Mouse (Mus musculus) gastrocnemius, postnatal 36 days (tissue): ENCODE results near the gene Ssb. TPM values are rescaled to one million over a fixed set of nuclear protein-coding genes. Genes with fewer than 3 reads are reported as not detected.
"Not testable (repeated sequence)": the region's sequence is repeated elsewhere in the genome, so short reads cannot be mapped to it uniquely, and the experiment has no call there.

ENCODE experiments used
- DNase-seq, 2 experiments: peaks; one replicate each; pipeline ENCODE4 v3.0.0; 2022
- intact Hi-C: fragments of 180-260 bp; cut with DNase I; formaldehyde crosslinking; loops from one replicate; pipeline ENCODE4 v1.15.1; 2025
- total RNA-seq, 2 experiments: library from RNA; stranded (reverse); gene quantifications; 2 replicates each; pipeline ENCODE4 v1.2.3; 2021

Gene Ssb
- total RNA-seq, 2 experiments from 2014 or later: 44.2 to 61.3 TPM

- intact Hi-C loops: no loop called here
- no peak for DNase-seq
Measured at GRCm38 (mm10) chr2:69857882-69858281, 3.5 kb upstream of the Ssb start.

- intact Hi-C loops: loop anchor here (5.0 kb wide), 1 partner anchor 36 kb away; the partner anchor contains the start of gene Ubr3
- DNase-seq: no peak
Measured at GRCm38 (mm10) chr2:69860972-69861452, 350 bp upstream of the Ssb start.

DNA sequence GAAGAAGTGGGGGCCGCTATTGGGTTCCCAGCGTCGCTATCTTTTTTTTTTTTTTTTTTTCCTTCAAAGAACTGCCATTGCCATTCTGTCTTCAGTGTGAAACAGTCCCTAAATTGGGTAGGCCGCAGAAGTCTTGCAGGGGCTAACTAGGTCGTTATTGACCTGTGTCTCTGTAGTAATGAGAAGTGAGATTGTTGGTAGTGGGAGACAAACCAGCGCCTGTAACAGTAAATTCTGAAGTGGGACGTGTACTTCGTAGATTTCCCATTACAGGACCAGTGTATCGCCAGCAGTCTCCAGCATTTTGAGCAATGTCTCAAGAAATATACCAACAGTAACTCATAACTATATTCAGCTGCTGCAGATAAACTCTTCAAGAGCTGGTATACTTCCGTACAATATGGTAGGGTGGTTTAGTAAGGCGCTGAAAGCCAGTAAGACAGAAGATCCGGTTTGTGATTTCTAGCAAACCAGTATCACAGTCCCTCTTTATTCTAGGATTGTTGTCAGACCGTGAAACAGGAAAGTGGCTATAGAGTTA lies 825 bp downstream of the Ssb start:
- intact Hi-C loops: loop anchor here (5.0 kb wide), 1 partner anchor 35 kb away; the partner anchor contains the start of gene Ubr3
- DNase-seq: no peak

DNA sequence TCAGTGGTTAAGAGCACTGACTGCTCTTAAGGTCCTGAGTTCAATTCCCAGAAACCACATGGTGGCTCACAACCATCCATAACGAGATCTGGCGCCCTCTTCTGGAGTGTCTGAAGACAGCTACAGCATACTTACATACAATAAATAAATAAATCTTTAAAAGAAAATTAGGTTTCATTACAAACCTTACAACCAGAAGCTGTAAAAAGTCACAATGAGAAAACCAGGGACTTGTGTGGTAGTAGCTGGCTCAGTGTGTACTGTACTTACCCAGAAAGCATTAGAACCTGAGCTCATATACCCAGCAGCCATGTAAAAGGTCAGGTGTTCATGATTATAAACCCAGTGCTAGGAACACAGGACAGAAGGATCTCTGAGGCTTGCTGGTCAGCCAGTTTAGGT lies 22.6 kb downstream of the Ssb start:
- DNase-seq: no peak
- intact Hi-C loops: no loop called here

DNA sequence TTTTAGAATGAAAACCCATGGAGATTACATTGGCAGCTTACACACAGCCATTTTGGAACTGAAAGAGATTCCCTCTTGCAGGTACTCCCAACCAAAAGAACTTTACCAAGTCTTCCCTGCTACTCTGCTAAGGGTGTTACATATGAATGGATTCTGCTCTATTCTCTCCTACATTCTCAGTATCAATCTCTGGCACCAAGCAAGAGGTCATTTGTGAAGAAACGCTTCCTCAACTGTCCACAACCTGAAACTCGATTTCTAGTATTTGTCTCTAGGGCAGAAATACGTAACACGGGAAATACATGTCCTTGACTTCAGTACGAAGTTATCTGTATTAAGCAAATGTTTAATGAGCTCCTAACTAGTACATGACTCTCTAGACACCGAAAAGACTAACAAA lies 23.2 kb downstream of the Ssb start:
- intact Hi-C loops: no loop called here
- DNase-seq: no peak

- intact Hi-C loops: no loop called here
- no peak for DNase-seq
Measured at GRCm38 (mm10) chr2:69885050-69885449, 23.7 kb downstream of the Ssb start.

- peak; percentile 81 to 83 for DNase-seq
- intact Hi-C loops: no loop called here
Measured at GRCm38 (mm10) chr2:69885451-69886305, 24.3 kb downstream of the Ssb start, which contains the start of gene Mettl5. Gene Mettl5 (minus strand): TSS chr2:69885615.

DNA sequence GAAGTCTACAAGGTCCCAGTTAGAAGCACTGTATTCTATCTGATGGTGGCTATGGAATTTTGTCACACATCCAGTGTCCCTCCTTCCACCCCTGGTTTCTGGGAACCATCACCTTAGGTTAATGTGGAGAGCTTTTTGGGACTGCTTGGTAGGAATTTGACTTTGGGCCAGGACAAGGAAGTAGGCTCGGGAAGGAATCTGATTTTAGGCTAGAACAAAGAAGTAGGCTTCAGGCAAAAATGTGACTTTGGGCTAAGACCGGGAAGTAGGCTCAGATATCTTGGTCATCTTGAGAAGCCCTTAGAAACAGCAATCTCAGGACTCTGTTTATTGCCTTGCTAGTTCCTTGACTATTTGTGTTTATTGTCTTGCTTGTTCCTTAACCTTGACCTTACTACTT lies 27.6 kb downstream of the Ssb start:
- DNase-seq: no peak
- intact Hi-C loops: no loop called here

DNA sequence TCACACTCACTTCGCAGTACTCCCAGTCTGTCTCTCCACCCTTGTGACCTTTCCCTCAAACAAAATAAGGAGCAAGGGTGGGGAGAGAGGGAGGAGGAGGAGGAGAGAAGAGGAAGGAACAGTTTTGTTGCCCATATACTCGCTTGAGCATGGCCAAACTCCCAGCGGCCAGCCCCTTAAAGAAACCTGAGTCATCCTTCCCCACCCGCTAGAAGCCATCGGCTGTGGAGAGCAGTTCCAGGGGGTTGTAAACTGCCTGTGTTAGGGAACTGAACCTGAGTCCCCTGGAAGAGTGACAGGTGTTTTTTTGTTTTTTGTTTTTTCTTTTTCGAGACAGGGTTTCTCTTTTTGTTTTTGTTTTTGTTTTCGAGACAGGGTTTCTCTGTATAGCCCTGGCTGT lies 29.5 kb downstream of the Ssb start:
- DNase-seq: no peak

GRCm38 (mm10) chr2:69893145-69893544 lies 31.8 kb downstream of the Ssb start:
- DNase-seq: no peak
- intact Hi-C loops: no loop called here

More for the DNA sequence above, 29.5 kb downstream of the Ssb start:
- intact Hi-C loops: no loop called here

GRCm38 (mm10) chr2:69893891-69894290 lies 32.5 kb downstream of the Ssb start:
- intact Hi-C loops: no loop called here
- DNase-seq: no peak

DNA sequence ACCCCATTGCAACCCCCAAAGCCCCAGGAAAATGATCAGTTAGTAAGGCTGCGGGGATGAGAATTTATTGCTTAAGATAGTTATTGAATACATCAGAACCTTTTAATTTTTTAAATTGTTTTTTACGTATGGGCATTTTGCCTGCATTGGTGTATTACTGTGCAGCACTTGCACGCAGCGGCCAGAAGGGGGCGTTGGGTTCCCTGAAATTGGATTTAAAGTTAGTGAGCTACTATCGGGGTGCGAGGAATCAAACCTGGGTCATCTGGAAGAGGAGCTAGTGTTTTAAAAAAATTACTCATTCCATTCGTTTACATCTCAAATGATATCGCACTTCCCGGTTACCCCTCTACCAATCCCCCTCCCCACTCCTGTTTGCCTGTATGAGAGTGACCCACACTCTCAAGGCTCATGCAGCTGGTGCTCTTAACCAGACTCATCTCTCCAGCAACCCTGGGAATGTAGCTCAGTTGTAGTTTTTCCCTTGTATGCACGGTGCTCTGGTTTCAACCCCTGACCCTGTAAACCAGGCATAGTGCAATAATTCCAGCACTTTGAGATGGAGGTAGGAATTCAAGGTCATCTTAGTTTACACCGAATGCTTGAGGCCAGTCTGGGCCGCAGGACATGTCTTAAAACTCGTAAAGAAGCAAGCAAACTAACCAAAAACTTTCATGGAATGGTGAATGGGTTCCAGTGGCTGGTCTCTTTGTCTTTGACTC lies 34.3 kb downstream of the Ssb start:
- intact Hi-C loops: loop anchor here (5.0 kb wide), 1 partner anchor 33 kb away; the partner anchor contains the start of gene Ssb
- no peak for DNase-seq

DNA sequence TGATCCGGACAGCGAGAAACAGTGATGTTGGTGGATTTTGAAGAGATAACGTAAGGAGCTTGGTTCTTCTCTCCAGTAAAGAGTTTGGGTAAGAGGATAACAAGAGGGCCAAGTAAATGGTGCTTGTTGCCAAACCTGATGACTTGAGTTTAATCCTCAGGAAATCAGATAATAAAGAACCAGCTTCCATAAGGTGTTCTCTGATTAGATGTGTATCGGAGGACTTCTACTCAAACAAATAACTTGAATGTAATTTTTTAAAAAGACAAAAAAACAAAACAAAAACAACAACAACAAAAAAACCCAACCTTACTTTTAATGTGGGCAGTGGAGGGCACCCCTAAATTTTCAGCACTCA lies 34.8 kb downstream of the Ssb start:
- intact Hi-C loops: loop anchor here (5.0 kb wide), 1 partner anchor 34 kb away; the partner anchor contains the start of gene Ssb
- DNase-seq: no peak

DNA sequence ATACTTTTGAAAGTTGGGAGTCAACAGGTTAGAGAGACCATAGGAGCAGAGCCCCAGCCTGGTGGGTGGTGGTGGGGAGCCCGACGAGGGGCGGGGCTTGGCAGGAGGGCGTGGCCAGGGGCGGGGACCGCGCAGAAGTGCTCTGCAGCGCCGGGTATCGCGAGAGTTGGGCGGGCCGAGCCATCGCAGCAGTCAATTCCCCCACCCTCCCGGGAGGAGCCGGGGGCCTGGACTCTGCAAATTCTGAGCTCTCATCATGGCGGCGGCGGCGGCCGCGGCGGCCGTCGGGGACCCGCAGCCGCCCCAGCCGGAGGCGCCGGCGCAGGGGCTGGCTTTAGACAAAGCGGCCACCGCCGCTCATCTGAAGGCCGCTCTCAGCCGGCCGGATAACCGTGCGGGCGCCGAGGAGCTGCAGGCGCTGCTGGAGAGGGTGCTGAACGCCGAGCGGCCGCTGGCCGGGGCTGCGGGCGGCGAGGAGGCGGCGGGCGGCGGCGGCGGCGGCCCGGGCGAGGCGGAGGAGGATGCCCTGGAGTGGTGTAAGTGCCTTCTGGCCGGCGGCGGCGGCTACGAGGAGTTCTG lies 35.8 kb downstream of the Ssb start, which contains the start of gene Ubr3:
TSS of gene Ubr3 (plus strand) at position 208 of the 579 bp plus-strand sequence.
- intact Hi-C loops: loop anchor here (5.0 kb wide), 1 partner anchor 35 kb away; the partner anchor contains the start of gene Ssb
- DNase-seq: peak; percentile 94 to 98

DNA sequence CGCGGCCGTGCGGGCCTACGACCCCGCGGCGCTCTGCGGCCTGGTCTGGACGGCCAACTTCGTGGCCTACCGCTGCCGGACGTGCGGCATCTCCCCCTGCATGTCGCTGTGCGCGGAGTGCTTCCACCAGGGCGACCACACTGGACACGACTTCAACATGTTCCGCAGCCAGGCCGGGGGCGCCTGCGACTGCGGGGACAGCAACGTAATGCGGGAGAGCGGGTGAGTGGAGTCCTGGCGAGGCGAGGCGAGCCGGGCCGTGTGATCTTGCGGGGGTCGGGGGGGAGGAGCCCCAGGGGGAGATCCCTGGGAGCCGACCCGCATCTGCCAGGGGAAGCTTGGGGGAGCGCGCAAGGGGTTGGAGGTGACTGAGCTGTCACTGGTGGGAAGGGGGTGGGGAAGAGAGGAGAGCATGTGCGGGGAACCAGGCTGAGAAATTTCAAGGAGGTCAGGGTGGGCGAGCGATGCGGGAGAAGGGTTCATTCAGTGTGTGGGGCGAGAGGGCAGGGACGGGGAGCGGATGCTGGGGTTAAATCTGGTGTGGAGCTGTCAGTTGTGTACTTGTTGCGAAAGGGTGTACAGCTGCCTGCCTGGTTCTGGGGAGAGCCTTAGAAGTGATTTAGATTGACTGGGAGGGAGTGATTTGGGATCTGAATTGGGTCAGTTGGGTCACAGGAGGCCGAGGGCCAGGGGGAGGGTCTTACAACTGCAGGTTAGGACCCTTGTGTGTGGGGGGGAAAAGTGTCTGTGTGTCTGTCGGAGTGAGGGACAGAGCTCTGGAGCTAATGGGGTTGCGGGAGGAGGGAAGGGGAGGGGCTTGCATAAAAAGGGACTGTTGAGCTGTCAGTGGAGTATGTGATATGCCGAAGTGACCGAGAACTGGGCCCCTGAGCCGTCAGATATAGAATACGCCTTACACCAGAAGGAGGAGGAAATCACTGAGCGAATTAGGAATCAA lies 36.5 kb downstream of the Ssb start:
- intact Hi-C loops: loop anchor here (5.0 kb wide), 1 partner anchor 36 kb away; the partner anchor contains the start of gene Ssb

GRCm38 (mm10) chr2:69903541-69903940 lies 42.2 kb downstream of the Ssb start:
- intact Hi-C loops: no loop called here
- no peak for DNase-seq

More for the DNA sequence above, 36.5 kb downstream of the Ssb start:
- DNase-seq: peak; percentile 21 to 51

GRCm38 (mm10) chr2:69907394-69907793 lies 46.0 kb downstream of the Ssb start:
- intact Hi-C loops: not testable (repeated sequence)

DNA sequence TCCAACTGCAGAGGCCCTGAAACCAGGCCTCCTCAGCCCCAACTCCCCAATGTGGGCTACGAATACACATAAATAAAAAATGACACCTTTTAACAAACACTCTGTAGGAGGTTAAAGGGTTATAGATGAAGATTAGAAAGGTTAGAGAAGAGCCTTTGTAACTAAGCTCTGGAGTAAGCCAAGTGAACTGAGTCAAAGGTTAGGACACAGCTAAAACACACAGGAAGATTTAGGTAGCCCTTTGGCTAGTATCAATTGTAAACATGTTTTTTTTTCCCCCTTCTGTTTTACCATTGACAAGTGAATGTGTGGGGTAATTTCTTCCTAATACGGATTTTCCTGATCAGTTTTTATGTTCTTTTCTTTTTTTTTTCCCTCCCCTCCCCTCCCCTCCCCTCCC lies 51.4 kb downstream of the Ssb start:
- no peak for DNase-seq
- intact Hi-C loops: no loop called here

More at GRCm38 (mm10) chr2:69907394-69907793, 46.0 kb downstream of the Ssb start:
- not testable (repeated sequence) for DNase-seq

DNA sequence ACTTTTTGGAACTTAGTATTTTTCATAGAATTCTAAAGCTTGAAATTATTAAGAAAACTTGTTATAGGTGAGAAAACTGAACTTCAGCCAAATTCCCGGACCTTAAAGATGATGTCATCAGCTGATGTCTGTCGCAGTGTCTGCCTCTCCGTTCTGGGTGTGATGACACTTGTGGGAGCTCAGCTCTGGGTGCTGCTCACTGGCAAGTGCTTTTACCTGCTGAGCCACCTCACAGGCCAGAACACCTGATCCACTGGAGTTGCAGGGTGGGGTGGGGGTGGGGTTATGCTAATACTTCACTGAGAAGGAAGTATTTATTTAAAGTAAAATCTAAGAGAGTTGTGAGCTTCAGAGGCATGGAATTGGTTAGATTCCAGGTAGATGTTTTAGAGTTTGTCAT lies 55.9 kb downstream of the Ssb start:
- DNase-seq: no peak
- intact Hi-C loops: no loop called here
